Mouse (Mus musculus) kidney, embryonic 16.5 days (tissue): ENCODE data around the gene Tdrkh. TPM values are rescaled to one million over a fixed set of nuclear protein-coding genes. Genes with fewer than 3 reads are reported as not detected.

Experiments used
- ATAC-seq: fragments of 200-750 bp; cut with Nextera tagmentation; 2 replicates; pipeline ENCODE4 v1.8.0; 2017; ENCODE audit warnings: moderate TSS enrichment; ENCODE audit not compliant: low FRiP score, low TSS enrichment
- H3K27ac ChIP-seq: fragments of 300-500 bp; sonication (generic); 2 replicates; pipeline ENCODE4 v1.5.1; 2014; ENCODE audit warnings: low read length
- H3K27me3 ChIP-seq: fragments of 300-500 bp; sonication (generic); 2 replicates; pipeline ENCODE4 v1.6.1; 2014; ENCODE audit warnings: low read length, control low read depth, mixed read lengths; ENCODE audit not compliant: insufficient read depth
- H3K36me3 ChIP-seq: fragments of 300-500 bp; sonication (generic); 2 replicates; pipeline ENCODE4 v1.6.1; 2014; ENCODE audit warnings: low read length, control low read depth, mixed read lengths; ENCODE audit not compliant: insufficient read depth
- H3K4me1 ChIP-seq: fragments of 300-500 bp; sonication (generic); 2 replicates; pipeline ENCODE4 v1.6.1; 2014; ENCODE audit warnings: low read length, control low read depth, mixed read lengths; ENCODE audit not compliant: insufficient read depth
- H3K4me2 ChIP-seq: fragments of 300-500 bp; sonication (generic); replicated peaks from 2 replicates; pipeline ENCODE4 v1.6.1; 2014; ENCODE audit warnings: low read depth, low read length
- H3K4me3 ChIP-seq: fragments of 300-500 bp; sonication (generic); 2 replicates; pipeline ENCODE4 v1.5.1; 2014; ENCODE audit warnings: mild to moderate bottlenecking, low read length
- H3K9ac ChIP-seq: fragments of 300-500 bp; sonication (generic); replicated peaks from 2 replicates; pipeline ENCODE4 v1.6.1; 2014; ENCODE audit warnings: low read length
- H3K9me3 ChIP-seq: fragments of 300-500 bp; sonication (generic); 2 replicates; pipeline ENCODE4 v1.6.1; 2016; ENCODE audit warnings: low read length, control low read depth
- WGBS: fragments of 180-500 bp; shearing (Covaris S2); extraction: QIAGEN DNeasy Blood & Tissue Kit; methylation state at CpG from one replicate; pipeline ENCODE4 v1.1.7; 2014; 5-methylcytosine and 5-hydroxymethylcytosine counted together
- polyA plus RNA-seq: library from polyadenylated mRNA; unstranded; fragments of >200 nt; fragmentation: Nextera tagmentation; extraction: Ambion mirVana; gene quantifications from 2 replicates; pipeline ENCODE4 v1.2.1, GENCODE M21; 2015

Gene Tdrkh
- polyA plus RNA-seq, 1 experiment from 2014 or later = 12.1 TPM

DNA sequence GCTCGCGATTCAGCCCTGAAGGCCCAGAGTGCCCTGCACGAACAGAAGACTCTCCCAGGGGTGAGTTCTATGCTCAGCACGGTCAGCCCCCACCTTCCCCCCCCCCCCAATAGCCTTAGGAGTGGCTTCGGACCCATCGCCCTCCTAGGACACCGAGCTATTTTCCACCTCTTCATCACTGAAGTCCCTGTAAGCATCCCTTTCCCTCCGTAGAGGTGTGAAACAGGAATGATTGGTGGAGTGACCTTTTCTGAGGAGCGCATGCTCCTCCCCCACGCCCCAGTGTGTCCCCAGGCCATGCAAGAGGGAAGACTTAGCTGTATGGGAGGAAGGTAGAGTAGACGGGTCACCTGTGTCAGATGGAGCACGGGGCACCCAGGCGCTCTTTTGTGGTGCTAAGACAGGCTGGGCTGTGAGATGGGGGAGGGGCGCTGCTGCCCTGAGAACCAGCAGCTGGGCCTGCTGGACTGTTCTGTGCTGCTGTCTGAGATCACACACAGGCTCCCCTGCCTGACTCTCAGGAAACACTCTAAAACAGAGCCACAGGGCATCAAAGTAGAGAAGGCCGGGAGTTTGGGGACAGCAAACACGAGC, 67.3 kb downstream of the Tdrkh start, which contains the start of gene Riiad1:
Gene Riiad1, minus strand, starts transcription at position 51 of the 594 bp plus-strand sequence.
- 0 out of 2 replicates have a peak within 1 kb of the TSS, but pooled peaks have one; percentile 22 for H3K4me3 ChIP-seq
- H3K9ac ChIP-seq = no peak within 1 kb of the TSS
- H3K4me1 ChIP-seq = 0 out of 2 replicates have a peak, but pooled peaks cover 2% of the 10 kb centered on the region
- 10% methylated on average over 16 of the region's 16 CpGs for WGBS
- no peaks in the 10 kb centered on the region for H3K9me3 ChIP-seq
- H3K27ac ChIP-seq = no peak within 1 kb of the TSS
- peaks cover 15% of the 10 kb centered on the region for H3K27me3 ChIP-seq
- H3K36me3 ChIP-seq = no peaks in the 10 kb centered on the region
- ATAC-seq = no peak
- H3K4me2 ChIP-seq = peak within 1 kb of the TSS; percentile 43

DNA sequence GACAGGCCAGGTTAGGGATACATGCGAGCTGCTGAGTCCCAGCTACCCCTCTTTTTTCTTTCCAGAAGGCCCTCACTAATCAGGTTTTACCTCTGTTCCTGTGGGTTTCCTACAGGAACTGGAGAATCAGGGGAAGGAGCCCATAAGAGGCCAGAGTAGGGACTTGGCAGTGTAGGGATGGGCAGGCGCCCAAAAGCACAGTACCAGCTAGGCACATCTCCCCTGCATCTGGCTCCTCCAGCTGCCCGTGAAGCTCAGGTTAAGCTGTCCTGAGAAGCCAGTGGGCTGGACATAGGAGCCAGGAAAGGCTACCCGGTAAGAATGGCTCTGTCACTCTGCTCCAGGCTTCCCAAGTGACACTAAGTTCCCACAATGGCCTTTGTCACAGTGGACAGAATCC, 68.4 kb downstream of the Tdrkh start:
- no peak overlapping the region for H3K27ac ChIP-seq
- no peak for ATAC-seq
- no peak overlapping the region for H3K9ac ChIP-seq
- WGBS = 72% methylated on average over 4 of the region's 4 CpGs
- H3K4me1 ChIP-seq = 0 out of 2 replicates have a peak, but pooled peaks cover 2% of the 10 kb centered on the region
- H3K27me3 ChIP-seq = peaks cover 15% of the 10 kb centered on the region
- no peak overlapping the region for H3K4me3 ChIP-seq
- no peaks in the 10 kb centered on the region for H3K36me3 ChIP-seq
- no peaks in the 10 kb centered on the region for H3K9me3 ChIP-seq
- no peak overlapping the region for H3K4me2 ChIP-seq

DNA sequence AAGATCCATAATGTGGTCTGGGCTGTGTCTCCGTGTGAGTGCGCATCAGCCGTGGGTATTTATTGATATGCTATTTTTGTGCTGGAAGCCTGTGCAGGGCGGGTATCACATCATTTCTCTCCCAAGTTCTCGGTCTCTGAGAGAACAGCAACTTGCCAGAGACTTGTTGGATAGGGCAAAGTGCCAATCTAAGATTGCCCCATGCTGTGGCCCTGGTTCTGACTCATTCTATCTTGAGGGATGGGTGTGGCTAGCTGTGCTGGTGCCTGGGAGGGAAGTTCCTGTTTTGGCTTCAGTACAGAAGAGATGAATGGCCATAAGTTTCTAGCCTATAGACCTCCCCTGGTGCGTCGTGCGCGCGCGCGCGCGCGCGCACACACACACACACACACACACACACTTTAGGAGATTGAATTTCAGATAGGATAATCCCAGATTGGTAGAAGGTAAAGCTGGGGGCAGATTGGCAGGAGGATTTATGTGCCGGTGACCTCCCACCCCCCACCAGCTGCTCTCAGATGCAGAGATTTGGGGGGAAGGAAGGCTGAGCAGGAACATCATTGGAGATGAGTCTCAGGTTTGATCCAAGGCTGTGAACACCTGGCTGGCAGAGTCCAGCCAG, 69.8 kb downstream of the Tdrkh start:
- no peak overlapping the region for H3K9ac ChIP-seq
- no peak overlapping the region for H3K27ac ChIP-seq
- whole genome bisulfite sequencing = 86% methylated on average over 17 of the region's 17 CpGs
- 0 out of 2 replicates have a peak, but pooled peaks cover 2% of the 10 kb centered on the region for H3K4me1 ChIP-seq
- peaks cover 15% of the 10 kb centered on the region for H3K27me3 ChIP-seq
- H3K4me3 ChIP-seq = no peak overlapping the region
- no peak for ATAC-seq
- H3K36me3 ChIP-seq = no peaks in the 10 kb centered on the region
- H3K9me3 ChIP-seq = no peaks in the 10 kb centered on the region
- H3K4me2 ChIP-seq = no peak overlapping the region

DNA sequence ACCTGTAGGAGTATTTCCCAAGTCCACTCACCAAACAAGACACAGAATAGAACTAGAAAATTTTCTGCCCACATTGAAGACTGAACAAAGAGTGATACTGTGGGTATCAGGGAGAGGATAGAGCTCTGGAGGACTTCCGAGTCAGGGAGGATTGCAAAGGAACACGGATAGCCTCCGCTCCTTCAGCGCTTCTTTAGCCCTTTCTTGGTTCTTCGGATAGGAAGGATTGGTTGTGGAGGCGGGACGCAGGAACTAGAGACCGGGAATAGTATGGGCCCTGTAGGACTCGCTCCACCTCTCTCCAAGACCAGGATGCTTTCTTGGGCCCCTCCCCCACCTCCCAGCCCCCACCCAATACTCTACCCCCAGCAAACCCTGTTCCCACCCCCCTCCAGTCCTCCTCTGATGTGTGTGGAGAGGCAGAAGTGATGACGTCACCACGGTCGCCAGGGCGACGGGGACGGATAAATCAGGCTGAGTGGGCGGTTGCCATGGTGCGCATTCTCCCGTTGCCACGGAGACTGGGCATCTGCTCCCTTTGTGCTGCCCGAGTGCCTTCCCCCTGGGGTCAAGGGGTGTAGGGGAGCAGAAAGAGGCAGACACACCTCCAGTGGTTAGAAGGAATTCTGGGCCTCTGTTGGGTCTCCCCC, 70.8 kb downstream of the Tdrkh start:
- H3K9me3 ChIP-seq = no peaks in the 10 kb centered on the region
- H3K4me3 ChIP-seq = no peak overlapping the region
- 27% methylated on average over 20 of the region's 20 CpGs for WGBS
- H3K36me3 ChIP-seq = no peaks in the 10 kb centered on the region
- peaks cover 8% of the 10 kb centered on the region for H3K27me3 ChIP-seq
- H3K27ac ChIP-seq = no peak overlapping the region
- H3K4me1 ChIP-seq = no peaks in the 10 kb centered on the region
- no peak overlapping the region for H3K9ac ChIP-seq
- no peak overlapping the region for H3K4me2 ChIP-seq
- ATAC-seq = peak; percentile 31; the same call in 1 of the 2 replicates

Other genes starting within 250 kb of the Tdrkh start
- not detected in 2 replicates for gene Gm10696, start 235.1 kb upstream of the Tdrkh start, polyA plus RNA-seq
- not detected in 2 replicates for gene Gm5286, start 216.6 kb upstream of the Tdrkh start, polyA plus RNA-seq
- not detected in 2 replicates for gene Gm4778, start 149.2 kb upstream of the Tdrkh start, polyA plus RNA-seq
- gene Them4, start 103.2 kb upstream of the Tdrkh start, polyA plus RNA-seq = 14.6 and 15.1 TPM in 2 replicates
- gene Them5, start 71.2 kb upstream of the Tdrkh start, polyA plus RNA-seq = not detected in 2 replicates
- gene C2cd4d, start 50.8 kb upstream of the Tdrkh start, polyA plus RNA-seq = 0.32 and 0.46 TPM in 2 replicates
- 14.9 and 15.2 TPM in 2 replicates for gene Rorc, start 40.5 kb upstream of the Tdrkh start, polyA plus RNA-seq
- gene Lingo4, start 14.8 kb upstream of the Tdrkh start, polyA plus RNA-seq = 0.23 and 0.44 TPM in 2 replicates
- 72.3 and 79.1 TPM in 2 replicates for gene Mrpl9, start 30.0 kb downstream of the Tdrkh start, polyA plus RNA-seq
- gene Oaz3, start 30.6 kb downstream of the Tdrkh start, polyA plus RNA-seq = 0.44 and 0.66 TPM in 2 replicates
- gene Celf3, start 65.0 kb downstream of the Tdrkh start, polyA plus RNA-seq = 1.4 and 2.5 TPM in 2 replicates
- 0.99 and 1.7 TPM in 2 replicates for gene Riiad1, start 67.1 kb downstream of the Tdrkh start, polyA plus RNA-seq
- gene Snx27, start 169.4 kb downstream of the Tdrkh start, polyA plus RNA-seq = 43.0 and 54.6 TPM in 2 replicates
- not detected in 2 replicates for gene Gm10972, start 229.8 kb downstream of the Tdrkh start, polyA plus RNA-seq
- 9.7 TPM in 2 replicates for gene Tuft1, start 245.6 kb downstream of the Tdrkh start, polyA plus RNA-seq